Mouse (Mus musculus) embryonic facial prominence, embryonic 14.5 days (tissue): ENCODE measurements around the gene Tmsb15a. TPM values are rescaled to one million over a fixed set of nuclear protein-coding genes. Genes with fewer than 3 reads are reported as not detected.

ENCODE experiments used
- microRNA-seq: library from miRNA; unstranded; fragments of <30 nt; microRNA quantifications from one replicate; pipeline ENCODE4, GENCODE M21; 2016; ENCODE audit warnings: borderline number of aligned reads
- polyA plus RNA-seq: library from polyadenylated mRNA; unstranded; fragments of >200 nt; fragmentation: Nextera tagmentation; extraction: Ambion mirVana; gene quantifications from 2 replicates; pipeline ENCODE4 v1.2.1, GENCODE M21; 2014

Tmsb15a gene
- polyA plus RNA-seq, 1 experiment from 2014 or later = 1.0 TPM

Small RNA genes lying within 50 kb of the gene (microRNA-seq; reads per million reads assigned to microRNA genes)
- gene Mir7646 = not detected

Other genes starting within 250 kb of the Tmsb15a start
- 0.19 TPM in 1 of 2 replicates, not detected in the other for gene AV320801, start 230.7 kb downstream of the Tmsb15a start, polyA plus RNA-seq
- 0.24 and 0.35 TPM in 2 replicates for gene Nxf7, start 126.5 kb downstream of the Tmsb15a start, polyA plus RNA-seq
- gene Prame, start 97.6 kb downstream of the Tmsb15a start, polyA plus RNA-seq = 0.62 and 0.70 TPM in 2 replicates
- 0.14 TPM in 1 of 2 replicates, not detected in the other for gene Tcp11x2, start 31.5 kb downstream of the Tmsb15a start, polyA plus RNA-seq
- gene Armcx5, start 17.5 kb upstream of the Tmsb15a start, polyA plus RNA-seq = 6.9 and 9.2 TPM in 2 replicates
- gene Gprasp1, start 17.5 kb upstream of the Tmsb15a start, polyA plus RNA-seq = 56.4 and 59.2 TPM in 2 replicates
- 48.6 and 59.2 TPM in 2 replicates for gene Bhlhb9, start 72.3 kb upstream of the Tmsb15a start, polyA plus RNA-seq
- gene Gprasp2, start 113.8 kb upstream of the Tmsb15a start, polyA plus RNA-seq = 28.0 and 36.9 TPM in 2 replicates